13 mouse cellular contexts compared by ENCODE assay signal in genomic region chr7:100622277-100622676, GRCm38 (mm10). TPM values are rescaled to one million over a fixed set of nuclear protein-coding genes. Genes with fewer than 3 reads are reported as not detected.
DNase-seq lines count a peak whose midpoint lies in the region; ATAC-seq and TF ChIP-seq lines count a peak whose summit lies in the region.
"Had no signal": no experiment of that assay in that cellular context is flagged by ENCODE, and none has a peak within 500 bp of the region (broad histone marks: within the 10 kb centered on the region; RNA-seq: fewer than 3 reads in every experiment).

No protein-coding gene starts in this region.

- no peak for TF ChIP-seq POLR2A in ES-Bruce4 (IDR thresholded peaks at IDR 0.05; ENCODE audit: insufficient read depth, low read length)

- no peak for ATAC-seq in lung, embryonic 14.5 days (ENCODE audit: insufficient read depth)
- peak; percentile 70; the same call in 1 of the 2 replicates for ATAC-seq in neutrophil, adult 5-6 weeks (ENCODE audit: extremely low read depth, insufficient number of reproducible peaks, low FRiP score, poor library complexity, severe bottlenecking)
- ATAC-seq: forebrain, embryonic 13.5 days; intestine, embryonic 16.5 days had no signal

- H3K4me3 ChIP-seq in lung, embryonic 14.5 days (ENCODE audit: low read depth, low read length): no peak overlapping the region
- no peak overlapping the region for H3K4me3 ChIP-seq in ES-Bruce4 (ENCODE audit: low read depth, low read length)
- H3K4me3 ChIP-seq: forebrain, embryonic 13.5 days; heart, embryonic 12.5 days; neural tube, embryonic 12.5 days had no signal

- H3K4me2 ChIP-seq in lung, embryonic 14.5 days: no peak overlapping the region
- H3K4me2 ChIP-seq: forebrain, embryonic 13.5 days; heart, embryonic 12.5 days; neural tube, embryonic 12.5 days had no signal

- 76% methylated on average over 2 of the region's 2 CpGs for WGBS in lung, embryonic 14.5 days

- peak; percentile 40 for TF ChIP-seq CTCF in lung, embryonic 14.5 days (IDR thresholded peaks at IDR 0.05; ENCODE audit: low read depth)
- TF ChIP-seq CTCF in ES-Bruce4 (IDR thresholded peaks at IDR 0.05; ENCODE audit: low read depth, low read length): peak; percentile 19

- no peak overlapping the region for H3K27ac ChIP-seq in lung, embryonic 14.5 days (ENCODE audit: low read depth)
- no peak overlapping the region for H3K27ac ChIP-seq in ES-Bruce4 (ENCODE audit: insufficient read depth, low read length)
- H3K27ac ChIP-seq: forebrain, embryonic 13.5 days; neural tube, embryonic 12.5 days had no signal

- H3K36me3 ChIP-seq in lung, embryonic 14.5 days (ENCODE audit: insufficient read depth): no peaks in the 10 kb centered on the region
- H3K36me3 ChIP-seq in ES-Bruce4 (ENCODE audit: control insufficient read depth, insufficient read depth, low read length, poor library complexity, severe bottlenecking): no peaks in the 10 kb centered on the region
- H3K36me3 ChIP-seq: neural tube, embryonic 12.5 days had no signal

- no peak for TF ChIP-seq EP300 in ES-Bruce4 (IDR thresholded peaks at IDR 0.05; ENCODE audit: insufficient read depth, low read depth, low read length)

- H3K4me1 ChIP-seq in lung, embryonic 14.5 days (ENCODE audit: insufficient read depth): no peaks in the 10 kb centered on the region
- no peaks in the 10 kb centered on the region for H3K4me1 ChIP-seq in ES-Bruce4 (ENCODE audit: control insufficient read depth, insufficient read depth, low read length)
- H3K4me1 ChIP-seq: forebrain, embryonic 13.5 days; neural tube, embryonic 12.5 days had no signal

- H3K9me3 ChIP-seq in lung, embryonic 14.5 days (ENCODE audit: low read depth, low read length): no peaks in the 10 kb centered on the region
- no peaks in the 10 kb centered on the region for H3K9me3 ChIP-seq in ES-Bruce4 (replicated peaks; ENCODE audit: control insufficient read depth, insufficient read depth, low read length, poor library complexity, severe bottlenecking)
- H3K9me3 ChIP-seq: forebrain, embryonic 13.5 days; heart, embryonic 12.5 days; neural tube, embryonic 12.5 days had no signal

- no peaks in the 10 kb centered on the region for H3K27me3 ChIP-seq in lung, embryonic 14.5 days (ENCODE audit: insufficient read depth, low read length)
- no peaks in the 10 kb centered on the region for H3K27me3 ChIP-seq in ES-Bruce4 (ENCODE audit: control insufficient read depth, insufficient read depth, low read length, poor library complexity, severe bottlenecking)
- H3K27me3 ChIP-seq: forebrain, embryonic 13.5 days; heart, embryonic 12.5 days; neural tube, embryonic 12.5 days had no signal

- no peak for DNase-seq in lung, embryonic 14.5 days
- DNase-seq in lung, postnatal 14 days: no peak
- DNase-seq in c-Kit-positive CD71-positive TER-119-negative erythroid progenitor cells, embryonic 14.5 days (ENCODE audit: low read depth): peak; percentile 41
- DNase-seq in ovary, postnatal 14 days (ENCODE audit: low spot score): no peak
- no peak for DNase-seq in cerebellum, adult 9-11 months
- DNase-seq: adrenal gland, adult 8-10 months; lung, postnatal 4 days had no signal

- no peak overlapping the region for H3K9ac ChIP-seq in lung, embryonic 14.5 days
- no peak overlapping the region for H3K9ac ChIP-seq in ES-Bruce4 (ENCODE audit: low read depth, poor library complexity, severe bottlenecking)
- H3K9ac ChIP-seq: forebrain, embryonic 13.5 days; heart, embryonic 12.5 days; neural tube, embryonic 12.5 days had no signal

RNA-seq across cellular contexts. Expression of gene Mrpl48, which starts 14.2 kb away (rescaled TPM):
- 77.2 and 80.8 TPM in 2 replicates for polyA plus RNA-seq in lung, embryonic 14.5 days (2014; fragmentation: Nextera tagmentation; extraction: Ambion mirVana)
- 57.4 and 68.8 TPM in 2 replicates for polyA plus RNA-seq in ES-Bruce4 (2011; ENCODE audit: insufficient read depth, insufficient read length, low read depth, missing spikeins)
- 30.7 and 31.6 TPM in 2 replicates for total RNA-seq in neutrophil, adult 5-6 weeks (2017)

RNA-seq across cellular contexts. Expression of gene Rab6a, which starts 15.1 kb away (rescaled TPM):
- polyA plus RNA-seq in lung, embryonic 14.5 days (2014; fragmentation: Nextera tagmentation; extraction: Ambion mirVana): 102 and 105 TPM in 2 replicates
- 137 and 148 TPM in 2 replicates for polyA plus RNA-seq in ES-Bruce4 (2011; ENCODE audit: insufficient read depth, insufficient read length, low read depth, missing spikeins)
- total RNA-seq in neutrophil, adult 5-6 weeks (2017): 101 and 104 TPM in 2 replicates

RNA-seq across cellular contexts. Expression of gene Plekhb1, which starts 39.9 kb away (rescaled TPM):
- polyA plus RNA-seq in lung, embryonic 14.5 days (2014; fragmentation: Nextera tagmentation; extraction: Ambion mirVana): 17.7 TPM in 2 replicates
- 3.9 and 4.0 TPM in 2 replicates for polyA plus RNA-seq in ES-Bruce4 (2011; ENCODE audit: insufficient read depth, insufficient read length, low read depth, missing spikeins)
- total RNA-seq in neutrophil, adult 5-6 weeks (2017): 0.35 TPM in 1 of 2 replicates, not detected in the other
